Mouse (Mus musculus) embryo, embryonic 9.5 days (tissue): ENCODE results near the gene Nucb1.
A peak's percentile ranks its signal among the peaks of the same experiment; 100 is the strongest.
"Not testable (repeated sequence)": the region's sequence is repeated elsewhere in the genome, so short reads cannot be mapped to it uniquely, and the experiment has no call there.

Experiments
- DNase-seq: peaks from one replicate; pipeline ENCODE4 v3.0.0-alpha.2; 2017; ENCODE audit errors: extremely low spot score

The Nucb1 gene

DNA sequence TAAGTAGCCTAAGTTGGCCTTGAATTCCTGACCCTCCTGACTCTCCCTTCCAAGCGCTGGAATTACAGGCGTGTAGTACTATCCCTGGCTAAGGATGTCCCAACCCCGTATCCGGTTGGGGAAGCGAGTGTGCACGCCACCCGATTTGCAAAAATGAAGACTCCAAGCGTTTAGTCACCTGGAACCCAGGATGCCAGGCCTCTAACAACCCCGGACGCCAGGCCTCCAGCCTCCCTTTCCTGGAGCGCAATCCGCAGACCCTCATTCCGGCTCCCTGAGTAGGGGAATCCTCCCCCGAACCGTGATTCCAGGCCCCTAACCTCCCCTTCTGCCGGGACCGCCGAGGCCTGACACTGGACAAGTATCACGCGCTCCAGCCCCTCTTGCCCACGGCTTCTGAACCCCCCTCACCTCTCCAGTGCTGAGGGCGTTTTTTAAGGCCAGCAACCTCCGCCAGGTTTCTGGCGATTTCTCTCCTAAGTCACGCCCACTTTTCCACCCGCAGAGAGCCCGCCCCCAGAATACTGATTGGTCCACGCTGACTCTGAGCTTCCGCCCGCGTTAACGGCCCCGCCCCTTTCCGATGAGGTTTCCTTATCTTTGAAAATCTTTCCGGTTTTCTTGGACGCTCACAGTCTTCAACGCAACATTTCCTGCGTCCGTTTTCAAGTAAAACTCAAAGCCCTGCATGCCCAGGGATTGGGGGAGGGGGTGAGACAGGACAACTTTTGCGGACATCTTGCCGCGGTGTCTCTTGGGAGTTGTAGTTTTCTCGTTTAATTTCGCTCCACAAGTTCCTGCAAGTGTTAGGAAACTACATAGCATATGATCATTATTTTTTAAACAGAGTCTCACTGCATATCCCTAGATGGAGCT is at the start of gene Nucb1:
Nucb1 (minus strand) TSS at position 495 of the 876 bp plus-strand sequence.
- DNase-seq, result peak; percentile 95

DNA sequence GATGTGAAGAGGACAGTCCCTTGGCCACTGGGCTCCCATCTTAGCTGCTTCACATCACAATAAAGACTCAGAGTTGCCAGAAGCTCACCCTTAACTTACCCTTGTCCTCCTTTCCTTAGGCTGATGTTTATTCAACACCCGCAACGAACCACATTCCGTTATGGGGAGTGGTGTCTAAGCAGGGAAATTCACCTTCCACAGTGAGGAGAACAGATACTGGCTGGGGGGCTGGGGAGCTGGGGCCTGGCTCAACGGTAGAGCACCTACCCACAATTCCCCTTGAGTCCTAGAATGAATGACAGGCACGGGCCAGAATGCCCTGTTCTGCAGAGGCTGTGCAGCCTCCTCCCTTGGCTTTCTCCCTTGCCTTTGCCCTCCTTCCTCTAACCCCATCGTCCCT is 48.7 kb upstream of the Nucb1 start:
- no peak for DNase-seq

DNA sequence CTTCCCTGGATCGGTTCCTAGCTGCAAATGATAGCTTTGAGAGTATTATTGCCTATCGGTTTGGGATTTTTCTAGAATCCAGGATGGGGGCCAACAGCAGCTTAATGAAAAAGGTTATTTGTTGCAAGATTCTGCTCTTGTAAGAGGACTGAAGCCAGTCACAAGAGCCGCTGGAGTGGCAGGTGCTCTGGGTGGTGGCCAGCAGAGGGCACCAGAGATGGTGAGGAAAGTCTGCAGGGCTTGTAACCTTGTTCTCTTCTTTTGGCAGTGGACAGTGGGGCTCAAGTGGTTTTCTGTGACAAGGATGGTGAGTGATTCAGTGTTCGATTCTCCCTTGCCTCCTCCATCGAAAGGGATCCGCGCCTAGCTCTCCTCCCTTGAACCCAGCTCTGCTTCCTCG is 45.6 kb upstream of the Nucb1 start:
- peak; percentile 78 for DNase-seq

DNA sequence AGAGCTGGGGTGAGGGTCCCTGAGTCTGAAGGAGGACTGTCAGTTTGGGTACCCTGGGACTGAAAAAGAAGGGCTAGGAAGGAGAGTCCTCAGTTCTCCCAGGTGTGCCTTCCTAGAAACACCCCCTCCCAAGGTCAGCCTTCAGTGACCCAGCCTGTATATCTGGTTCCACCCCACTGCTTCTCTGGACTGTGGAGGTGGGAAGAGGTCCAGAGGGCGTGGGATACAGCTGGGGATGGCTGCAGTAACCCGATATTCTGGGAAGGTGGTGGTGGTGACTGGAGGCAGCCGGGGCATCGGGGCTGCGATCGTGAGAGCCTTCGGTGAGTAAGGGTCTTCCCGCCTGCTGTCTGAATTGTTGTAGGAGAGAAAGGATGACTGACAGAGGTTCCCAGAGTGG is 44.5 kb upstream of the Nucb1 start, which contains the start of gene Hsd17b14:
Hsd17b14 (plus strand) TSS at position 150 of the 400 bp plus-strand sequence.
- no peak for DNase-seq

DNA sequence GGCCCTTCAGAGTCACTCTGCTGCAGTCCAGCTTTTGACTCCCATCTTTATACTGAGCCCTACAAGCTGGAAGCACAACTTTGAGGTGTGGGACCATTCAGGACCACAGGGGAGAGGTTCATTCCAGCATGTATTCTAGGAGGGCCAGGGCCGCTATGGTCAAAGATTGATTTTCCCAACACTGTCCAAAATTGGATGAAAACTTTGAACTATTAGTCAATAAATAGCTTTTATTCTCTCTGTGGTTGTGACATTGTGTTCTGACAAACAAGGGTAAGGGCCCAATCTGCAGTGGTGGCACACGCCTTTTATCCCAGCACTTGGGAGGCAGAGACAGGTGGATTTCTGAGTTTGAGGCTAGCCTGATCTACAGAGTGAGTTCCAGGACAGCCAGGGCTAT is 43.8 kb upstream of the Nucb1 start:
- no peak for DNase-seq

DNA sequence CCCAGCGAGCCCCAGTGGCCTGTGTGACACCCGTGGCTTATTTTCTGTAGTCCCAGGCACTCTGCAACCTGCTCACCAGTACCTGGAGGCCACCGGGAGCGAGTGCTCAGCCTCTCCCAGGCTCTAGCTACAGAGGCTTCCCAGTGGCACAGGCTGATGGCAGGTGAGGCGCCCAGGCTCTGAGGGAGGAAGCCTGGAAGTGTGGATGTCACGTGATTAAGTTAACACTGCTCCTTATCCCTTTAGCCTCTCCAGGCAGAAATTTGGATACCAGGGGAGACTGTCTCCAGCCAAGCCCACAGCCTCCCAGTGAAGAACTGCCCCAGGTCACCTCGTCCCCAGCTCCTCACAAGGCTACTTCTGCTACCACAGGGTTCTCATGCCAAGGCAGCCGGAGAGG is 43.3 kb upstream of the Nucb1 start:
- DNase-seq, result no peak

DNA sequence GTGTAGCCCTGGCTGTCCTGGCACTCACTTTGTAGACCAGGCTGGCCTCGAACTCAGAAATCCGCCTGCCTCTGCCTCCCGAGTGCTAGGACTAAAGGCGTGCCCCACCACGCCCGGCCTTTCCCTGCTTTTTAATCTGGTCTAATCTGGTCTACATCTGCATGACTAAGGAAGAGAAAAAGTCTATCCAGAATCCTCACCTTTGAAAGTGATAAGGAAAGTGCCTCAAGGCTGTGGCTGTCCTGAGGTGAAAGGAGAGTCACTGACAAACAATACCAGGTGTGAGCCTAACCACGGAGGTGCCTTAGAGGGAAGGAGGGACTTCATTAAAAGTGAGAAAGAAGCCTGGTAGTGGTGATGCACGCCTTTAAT is 41.3 kb upstream of the Nucb1 start:
- no peak for DNase-seq

DNA sequence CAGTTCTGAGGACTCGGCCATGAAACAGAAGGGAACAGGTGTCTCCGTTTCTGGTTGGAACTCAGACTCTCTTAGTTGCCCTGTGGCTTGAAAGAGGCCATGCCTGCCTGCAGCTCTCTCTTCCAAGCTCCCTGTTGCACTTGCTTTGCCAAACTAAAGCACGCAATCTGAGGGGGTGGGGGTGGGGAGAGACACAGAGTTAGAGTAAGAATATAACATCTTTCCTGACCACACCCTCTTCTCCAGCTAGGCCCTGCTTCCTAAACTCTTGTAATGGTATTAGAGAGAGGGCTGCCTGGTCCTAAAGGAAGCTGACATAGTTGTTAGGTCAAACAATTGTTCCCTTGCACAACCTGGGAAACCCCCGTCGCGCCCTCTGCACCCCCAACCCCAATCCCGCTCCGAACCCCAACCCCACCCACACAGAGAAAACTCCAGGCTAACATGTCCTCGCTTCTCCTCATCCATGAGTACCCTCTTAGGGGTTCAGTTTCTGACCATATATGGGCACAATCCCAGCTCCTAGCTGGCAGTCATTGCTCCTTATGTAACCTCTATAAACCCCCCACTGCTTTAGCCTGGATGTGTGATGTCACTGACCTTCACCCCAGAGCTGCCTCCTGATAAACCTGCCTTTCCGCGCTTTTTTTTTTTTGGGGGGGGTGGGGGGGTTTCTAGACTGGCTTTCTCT is 40.8 kb upstream of the Nucb1 start:
- no peak for DNase-seq

DNA sequence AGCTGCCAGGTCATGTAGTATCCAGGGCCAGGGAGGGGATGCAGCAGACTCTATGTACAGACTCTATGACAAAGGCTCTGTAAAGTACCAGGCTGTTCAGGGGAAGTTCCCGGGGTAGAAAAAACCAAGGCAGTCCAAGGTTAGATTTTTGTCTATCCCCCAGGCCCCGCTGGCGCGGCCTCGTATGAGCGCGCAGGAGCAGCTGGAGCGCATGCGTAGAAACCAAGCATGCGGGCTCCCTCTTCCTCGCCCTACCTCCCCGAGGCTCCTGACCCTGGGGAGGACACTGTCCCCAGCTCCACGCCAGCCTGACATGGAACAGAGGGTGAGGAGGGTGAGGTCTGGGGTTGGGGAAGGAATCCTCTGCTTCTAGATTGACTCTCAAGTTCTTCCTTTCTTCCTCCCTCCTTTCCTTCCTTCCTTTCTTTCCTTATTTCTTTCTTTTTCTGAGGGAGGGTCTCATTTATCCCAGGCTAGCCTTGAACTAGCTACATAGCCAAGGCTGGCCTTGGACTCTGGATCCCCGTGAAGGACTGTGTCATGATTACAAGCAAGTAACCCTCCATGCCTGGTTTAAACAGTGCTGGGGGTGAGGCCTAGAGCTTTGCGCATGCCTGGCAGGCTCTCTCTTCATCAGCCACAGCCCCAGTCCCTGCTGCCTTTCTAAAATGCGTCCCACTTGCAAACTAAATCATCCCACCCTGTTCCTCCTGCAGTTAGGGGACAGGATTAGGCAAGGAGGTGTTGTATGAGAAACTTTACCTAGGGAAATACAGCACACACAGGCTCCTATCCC is 39.6 kb upstream of the Nucb1 start:
- no peak for DNase-seq

DNA sequence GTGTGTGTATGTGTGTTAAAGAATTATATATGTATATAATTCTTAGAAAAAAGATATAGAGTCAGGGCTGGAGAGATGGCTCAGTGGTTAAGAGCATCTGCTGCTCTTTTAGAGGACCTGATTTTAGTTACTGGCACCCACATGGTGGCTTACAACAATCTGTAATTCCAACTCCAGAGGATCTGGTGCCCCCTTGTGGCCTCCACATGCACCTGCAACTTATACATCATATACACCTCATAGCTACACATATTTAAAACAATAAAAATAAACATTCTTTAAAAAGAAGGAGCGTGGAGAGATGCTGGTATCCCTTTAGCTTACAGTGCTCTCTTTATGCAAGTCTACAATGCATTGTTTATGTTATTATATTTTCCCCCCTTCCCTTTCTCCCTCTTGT is 34.3 kb upstream of the Nucb1 start:
- no peak for DNase-seq

DNA sequence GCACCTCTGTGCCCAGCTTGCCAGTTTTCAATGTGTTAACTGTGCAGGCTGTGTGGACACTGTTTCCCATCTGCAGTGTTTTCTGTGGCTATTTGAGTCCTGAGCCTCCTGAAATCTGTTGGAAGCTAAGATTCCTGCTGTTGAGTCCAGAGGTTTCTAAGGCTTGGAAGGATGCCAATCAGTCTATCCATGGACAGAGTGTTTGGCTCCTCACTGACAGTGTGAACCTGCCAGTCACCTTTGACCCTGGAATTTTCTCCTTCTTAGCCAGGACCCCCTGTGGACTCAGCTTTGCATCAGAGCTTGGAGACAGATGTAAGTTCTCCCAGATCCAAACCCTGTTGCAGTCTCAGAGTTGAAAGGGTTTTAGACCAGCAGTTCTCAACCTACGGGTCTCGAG is 30.0 kb upstream of the Nucb1 start:
- DNase-seq, result no peak

DNA sequence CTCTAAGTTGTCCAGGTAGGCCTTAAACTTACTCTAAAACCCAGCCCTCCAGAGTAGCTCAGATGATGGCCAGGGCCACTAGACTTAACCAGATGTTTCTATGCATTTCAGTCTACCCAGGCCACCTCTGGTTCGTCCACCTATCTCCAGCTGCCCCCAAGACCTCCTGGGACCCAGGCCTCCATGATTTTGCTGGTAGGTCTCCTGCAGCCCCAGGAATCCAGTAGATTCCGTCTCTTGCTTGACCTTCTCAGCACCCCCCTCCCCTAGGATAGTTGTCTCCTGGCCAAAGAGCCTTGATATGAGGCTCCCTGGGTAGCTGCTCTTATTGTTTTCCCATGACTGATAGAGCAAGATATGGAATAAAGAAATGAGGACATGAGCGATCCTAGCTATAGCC is 28.9 kb upstream of the Nucb1 start:
- DNase-seq, result no peak

DNA sequence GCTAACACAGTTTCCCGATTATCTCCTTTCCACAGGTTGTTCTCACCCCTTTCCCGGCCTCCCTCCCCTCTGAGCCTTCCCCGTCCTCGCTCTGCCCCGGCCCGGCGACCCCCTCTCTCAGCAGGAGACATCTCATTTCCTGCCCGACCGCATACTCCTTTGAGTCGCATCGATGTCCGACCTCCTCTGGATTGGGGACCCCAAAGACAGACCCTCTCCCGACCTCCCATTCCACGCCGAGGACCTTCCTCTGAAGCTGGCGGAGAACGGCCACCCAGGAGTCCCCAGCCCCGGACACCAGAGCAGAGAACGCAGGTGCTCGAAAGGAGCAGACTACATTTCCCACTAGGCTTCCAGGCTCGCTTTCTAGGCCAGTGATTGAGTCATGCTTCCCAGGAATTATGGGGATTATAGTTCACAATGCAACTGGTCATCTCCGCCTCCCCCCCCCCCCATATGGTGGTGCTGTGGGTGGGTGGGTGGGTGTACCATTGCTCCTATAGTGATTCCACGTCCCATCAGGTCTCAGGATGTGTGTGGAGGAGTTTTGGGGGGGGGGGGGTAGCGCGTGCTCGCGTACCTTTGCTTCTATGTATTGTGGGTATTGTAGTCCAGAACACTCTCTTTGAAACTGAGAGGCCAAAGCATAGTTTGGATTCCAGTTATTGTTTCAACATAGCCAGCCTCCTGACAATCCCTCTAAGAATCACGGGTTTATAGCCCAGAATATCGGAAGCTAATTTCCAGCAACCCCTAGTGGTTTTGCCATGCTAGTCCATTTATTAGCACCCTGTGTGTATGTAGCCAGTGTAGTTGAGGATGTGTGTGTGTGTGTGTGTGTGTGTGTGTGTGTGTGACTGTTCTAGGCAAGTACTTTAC is 28.2 kb upstream of the Nucb1 start:
- DNase-seq, result peak; percentile 73

DNA sequence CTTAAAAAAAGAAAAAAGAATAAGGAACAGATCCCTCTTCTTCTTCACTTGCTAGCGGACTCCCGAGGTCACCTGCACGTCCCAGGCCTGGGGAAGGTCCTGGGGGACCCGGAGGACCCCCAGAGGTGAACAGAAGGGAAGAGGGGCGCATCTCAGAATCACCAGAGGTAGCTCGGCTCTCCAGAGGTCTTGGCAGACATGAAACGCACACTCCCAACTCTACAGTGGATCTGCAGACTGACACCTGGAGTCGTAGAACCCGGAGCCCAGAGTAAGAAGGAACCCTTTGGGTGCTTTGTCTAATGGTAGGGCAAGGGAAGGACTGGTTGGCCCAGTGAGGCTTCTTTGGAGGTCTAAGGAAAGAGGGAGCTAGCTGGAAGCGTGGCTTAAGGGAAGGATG is 27.4 kb upstream of the Nucb1 start:
- DNase-seq, result no peak

DNA sequence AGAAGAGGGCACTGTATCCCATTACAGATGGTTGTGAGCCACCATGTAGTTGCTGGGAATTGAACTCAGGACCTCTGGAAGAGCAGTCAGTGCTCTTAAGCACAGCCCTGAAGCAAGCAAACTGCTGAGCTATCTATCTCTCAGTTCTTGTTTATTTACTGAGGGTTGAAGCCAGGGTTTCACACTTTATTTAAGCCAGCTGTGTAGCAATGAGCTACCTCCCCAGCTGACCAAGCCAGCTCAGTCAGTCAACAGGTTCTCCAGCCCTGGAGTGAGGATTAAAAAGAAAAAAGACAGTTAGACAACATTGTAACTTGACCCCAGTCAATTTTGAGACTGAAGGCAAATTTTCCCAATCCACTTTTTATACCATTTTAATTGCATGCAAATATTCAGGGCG is 25.5 kb upstream of the Nucb1 start:
- DNase-seq, result no peak

DNA sequence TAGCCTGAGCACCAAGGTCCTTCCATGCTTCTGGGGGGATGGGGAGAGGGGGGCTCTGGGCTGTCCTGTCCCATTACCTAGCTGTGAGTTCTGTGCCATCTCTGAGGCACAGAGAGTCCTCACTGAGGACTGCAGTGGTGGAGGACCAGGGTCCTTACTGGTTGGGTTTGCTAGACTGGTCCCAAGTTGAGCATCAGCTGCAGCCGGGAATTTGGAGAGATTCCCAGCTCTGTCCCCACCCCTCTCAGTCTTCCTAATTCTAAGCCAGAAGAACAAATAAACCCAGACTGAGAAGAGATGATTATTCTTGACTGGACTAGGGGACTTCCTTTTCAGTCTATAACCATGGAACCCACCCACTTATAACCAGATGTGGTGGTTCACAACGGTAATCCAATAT is 20.4 kb upstream of the Nucb1 start:
- no peak for DNase-seq

DNA sequence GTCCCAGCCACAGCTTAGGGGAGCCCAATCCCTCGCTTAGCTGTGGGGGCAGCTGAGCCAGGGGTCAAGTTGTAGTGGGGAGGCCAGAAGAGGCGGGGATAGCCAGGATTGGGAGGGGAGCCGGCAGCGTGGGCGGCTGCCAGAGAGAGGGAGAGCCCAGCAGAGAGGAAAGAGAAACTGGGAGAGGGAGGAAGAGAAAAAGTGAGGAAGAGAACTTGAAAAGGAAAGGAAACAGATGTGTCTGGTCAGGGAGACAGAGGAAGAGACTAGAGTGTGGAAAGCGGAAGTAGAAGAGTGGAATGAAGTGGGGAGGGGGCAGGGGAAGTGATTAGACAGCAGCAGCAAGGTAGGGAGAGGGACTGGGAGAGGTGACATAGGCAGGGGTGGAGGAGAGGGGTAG is 19.3 kb upstream of the Nucb1 start:
- DNase-seq, result no peak

DNA sequence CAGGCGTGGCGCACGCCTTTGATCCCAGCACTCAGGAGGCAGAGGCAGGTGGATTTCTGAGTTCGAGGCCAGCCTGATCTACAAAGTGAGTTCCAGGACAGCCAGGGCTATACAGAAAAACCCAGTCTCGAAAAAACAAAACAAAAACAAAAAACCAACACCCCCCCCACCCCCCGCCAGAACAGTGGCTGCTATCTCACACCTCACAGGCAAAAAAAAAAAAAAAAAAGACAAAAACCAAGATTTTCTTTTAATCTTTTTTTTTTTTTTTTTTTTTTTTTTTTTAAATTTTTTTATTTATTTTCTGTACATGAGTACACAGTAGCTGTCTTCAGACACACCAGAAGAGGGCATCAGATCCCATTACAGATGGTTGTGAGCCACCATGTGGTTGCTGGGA is 17.0 kb upstream of the Nucb1 start:
- DNase-seq, result not testable (repeated sequence)

DNA sequence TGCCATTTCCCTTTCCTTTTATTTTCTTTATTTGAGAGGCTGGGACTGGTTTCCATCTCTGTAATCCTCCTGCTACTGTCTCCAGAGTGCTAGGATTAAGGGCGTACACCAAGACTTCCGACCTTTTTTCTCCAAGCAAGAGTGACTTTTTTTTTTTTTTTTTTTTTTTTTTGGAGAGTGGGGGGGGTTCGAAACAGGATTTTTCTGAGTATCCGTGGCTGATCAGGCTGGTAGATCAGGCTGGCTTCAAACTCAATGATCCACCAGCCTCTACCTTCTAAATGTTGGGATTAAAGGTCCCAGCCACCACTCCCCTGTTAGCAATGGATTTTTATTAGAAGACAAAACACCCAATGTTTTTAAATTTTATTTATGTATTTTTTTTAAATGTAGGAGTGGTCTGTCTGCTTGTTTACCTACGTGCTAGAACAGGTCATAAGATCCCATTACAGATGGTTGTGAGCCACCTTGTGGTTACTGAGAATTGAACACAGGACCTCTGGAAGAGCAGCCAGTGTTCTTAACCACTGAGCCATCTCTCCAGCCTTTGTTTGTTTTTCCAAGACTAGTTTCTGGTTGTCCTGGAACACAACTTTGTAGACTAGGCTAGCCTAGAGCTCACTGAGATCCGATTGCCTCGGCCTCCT is 16.4 kb upstream of the Nucb1 start:
- no peak for DNase-seq

DNA sequence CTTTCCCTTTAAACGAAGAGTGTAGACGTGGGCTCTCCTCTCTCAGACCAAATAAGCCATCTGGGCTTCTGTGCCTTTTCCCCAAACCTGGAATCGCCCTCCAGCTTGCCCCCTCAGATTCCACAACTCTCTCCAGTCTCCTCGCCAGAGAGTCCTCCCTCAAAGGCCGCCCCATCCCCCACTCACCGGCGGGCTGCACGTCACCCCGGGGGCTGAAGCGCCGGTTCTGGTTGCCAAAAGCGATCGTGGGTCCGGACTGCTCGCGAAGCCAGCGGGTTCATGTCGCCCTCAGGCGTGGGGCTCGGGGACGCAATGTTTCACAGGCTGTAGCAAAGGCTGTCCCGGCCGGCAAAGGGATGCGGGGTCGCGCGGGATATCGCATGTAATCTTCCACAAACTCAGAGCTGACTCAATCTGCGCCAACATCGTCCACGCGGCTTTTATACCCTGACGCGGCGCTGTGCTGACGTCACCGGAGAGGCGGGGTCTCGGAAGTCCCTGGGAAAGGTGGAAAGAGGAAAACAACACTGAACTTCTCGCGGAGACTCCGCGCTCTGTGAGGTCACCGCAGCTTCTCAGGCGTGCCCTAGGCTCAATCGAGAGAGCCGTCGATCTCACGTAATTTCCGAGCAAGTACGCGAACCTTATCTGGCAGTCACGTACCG is 15.7 kb upstream of the Nucb1 start, which contains the start of the genes Ppp1r15a and Plekha4:
Ppp1r15a (minus strand) TSS at position 460 of the 665 bp plus-strand sequence.
Plekha4 (plus strand) TSS at position 522 of the 665 bp plus-strand sequence.
- DNase-seq, result peak; percentile 95
